Mouse (Mus musculus) hindbrain, embryonic 15.5 days (tissue): ENCODE data around the gene Icam5. TPM values are rescaled to one million over a fixed set of nuclear protein-coding genes. Genes with fewer than 3 reads are reported as not detected.
A peak's percentile ranks its signal among the peaks of the same experiment; 100 is the strongest.
"Not testable (repeated sequence)": the region's sequence is repeated elsewhere in the genome, so short reads cannot be mapped to it uniquely, and the experiment has no call there.

Experiments used
- ATAC-seq: fragments of 200-750 bp; cut with Nextera tagmentation; 2 replicates; pipeline ENCODE4 v1.8.0; 2017; ENCODE audit warnings: low read depth, moderate number of reproducible peaks, moderate TSS enrichment; ENCODE audit not compliant: low FRiP score
- H3K27ac ChIP-seq: fragments of 300-500 bp; sonication (generic); replicated peaks from 2 replicates; pipeline ENCODE4 v1.5.1; 2015; ENCODE audit warnings: mild to moderate bottlenecking, inconsistent platforms
- H3K27me3 ChIP-seq: fragments of 300-500 bp; sonication (generic); 2 replicates; pipeline ENCODE4 v1.6.1; 2015; ENCODE audit warnings: control low read depth, inconsistent platforms
- H3K36me3 ChIP-seq: fragments of 300-500 bp; sonication (generic); 2 replicates; pipeline ENCODE4 v1.6.1; 2015; ENCODE audit warnings: control low read depth, inconsistent platforms
- H3K4me1 ChIP-seq: fragments of 300-500 bp; sonication (generic); replicated peaks from 2 replicates; pipeline ENCODE4 v1.6.1; 2015; ENCODE audit warnings: control low read depth, inconsistent platforms
- H3K4me2 ChIP-seq: fragments of 300-500 bp; sonication (generic); 2 replicates; pipeline ENCODE4 v1.6.1; 2015; ENCODE audit warnings: moderate library complexity, mild to moderate bottlenecking, inconsistent platforms
- H3K4me3 ChIP-seq: fragments of 300-500 bp; sonication (generic); 2 replicates; pipeline ENCODE4 v1.5.1; 2015; ENCODE audit warnings: mild to moderate bottlenecking, inconsistent platforms
- H3K9ac ChIP-seq: fragments of 300-500 bp; sonication (generic); 2 replicates; pipeline ENCODE4 v1.6.1; 2015; ENCODE audit warnings: inconsistent platforms
- H3K9me3 ChIP-seq: fragments of 300-500 bp; sonication (generic); 2 replicates; pipeline ENCODE4 v1.6.1; 2016; ENCODE audit warnings: control low read depth, inconsistent platforms
- WGBS: fragments of 180-500 bp; shearing (Covaris S2); methylation state at CpG from one replicate; pipeline ENCODE4 v1.1.7; 2015; 5-methylcytosine and 5-hydroxymethylcytosine counted together
- polyA plus RNA-seq: library from polyadenylated mRNA; unstranded; fragments of >200 nt; fragmentation: Nextera tagmentation; extraction: Ambion mirVana; gene quantifications from 2 replicates; pipeline ENCODE4 v1.2.1, GENCODE M21; 2015

Gene Icam5
- polyA plus RNA-seq, result 1.7 and 2.6 TPM in 2 replicates

GRCm38 (mm10) chr9:21031896-21032351 is at the start of gene Icam5:
Gene Icam5, plus strand, starts transcription at chr9:21032073.
- WGBS, result under 1% methylated on average over 35 of the region's 35 CpGs
- H3K4me1 ChIP-seq, result peaks cover 71% of the 10 kb centered on the region
- no peaks in the 10 kb centered on the region for H3K9me3 ChIP-seq
- H3K9ac ChIP-seq, result peak within 1 kb of the TSS; percentile 32
- peak within 1 kb of the TSS; percentile 85 for H3K4me2 ChIP-seq
- H3K4me3 ChIP-seq, result peak within 1 kb of the TSS; percentile 47
- H3K27me3 ChIP-seq, result peaks cover 80% of the 10 kb centered on the region
- ATAC-seq, result peak; percentile 13; the same call in 1 of the 2 replicates
- H3K27ac ChIP-seq, result peak within 1 kb of the TSS; percentile 56
- no peaks in the 10 kb centered on the region for H3K36me3 ChIP-seq

DNA sequence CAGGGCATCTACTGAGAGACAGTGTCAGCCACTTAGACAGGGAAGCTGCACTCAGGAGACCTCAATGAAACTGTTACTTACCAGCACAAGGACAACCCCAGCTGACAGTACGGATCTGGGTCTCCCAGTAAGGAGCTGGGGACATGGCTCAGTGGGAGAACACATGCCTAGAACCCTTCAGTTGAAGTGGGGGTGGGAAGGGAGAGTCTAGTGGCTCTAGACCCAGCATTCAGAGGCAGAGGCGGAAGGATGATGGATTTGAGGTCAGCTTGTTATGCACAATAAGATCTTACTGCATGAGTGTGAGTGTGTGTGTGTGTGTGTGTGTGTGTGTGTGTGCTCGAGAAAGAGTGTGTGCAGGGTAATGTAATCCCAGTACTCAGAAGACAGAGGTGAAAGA is 49.7 kb upstream of the Icam5 start:
- 74% methylated on average over 3 of the region's 3 CpGs for WGBS
- Histone ChIP-seq H3K27me3 (no peaks in the 10 kb centered on the region), H3K4me3 (no peak overlapping the region), H3K36me3 (no peaks in the 10 kb centered on the region), H3K9ac (no peak overlapping the region), H3K27ac (no peak overlapping the region), H3K4me1 (no peaks in the 10 kb centered on the region), H3K4me2 (no peak overlapping the region), H3K9me3 (no peaks in the 10 kb centered on the region)
- ATAC-seq, result no peak

DNA sequence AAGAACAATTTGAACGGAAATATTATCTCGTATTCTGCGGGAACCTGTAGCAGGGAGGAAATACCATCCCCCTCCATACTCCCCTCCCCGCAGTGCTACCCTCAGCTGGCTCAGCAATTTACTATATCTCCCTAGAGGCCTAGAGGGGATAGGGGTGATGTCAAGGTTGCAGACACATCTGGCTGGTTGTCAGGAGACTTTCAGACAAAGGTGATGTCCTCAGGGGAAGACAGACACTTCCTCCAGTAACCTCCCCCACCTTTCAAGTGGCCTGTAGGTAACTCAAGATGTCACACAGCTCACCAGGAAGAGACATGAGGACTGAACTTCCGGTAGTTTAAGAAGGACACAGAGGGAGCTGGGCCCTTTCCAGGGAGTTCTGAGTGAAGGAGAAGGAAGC is 48.7 kb upstream of the Icam5 start:
- whole genome bisulfite sequencing, result 70% methylated on average over 5 of the region's 5 CpGs
- no peak overlapping the region for H3K27ac ChIP-seq

DNA sequence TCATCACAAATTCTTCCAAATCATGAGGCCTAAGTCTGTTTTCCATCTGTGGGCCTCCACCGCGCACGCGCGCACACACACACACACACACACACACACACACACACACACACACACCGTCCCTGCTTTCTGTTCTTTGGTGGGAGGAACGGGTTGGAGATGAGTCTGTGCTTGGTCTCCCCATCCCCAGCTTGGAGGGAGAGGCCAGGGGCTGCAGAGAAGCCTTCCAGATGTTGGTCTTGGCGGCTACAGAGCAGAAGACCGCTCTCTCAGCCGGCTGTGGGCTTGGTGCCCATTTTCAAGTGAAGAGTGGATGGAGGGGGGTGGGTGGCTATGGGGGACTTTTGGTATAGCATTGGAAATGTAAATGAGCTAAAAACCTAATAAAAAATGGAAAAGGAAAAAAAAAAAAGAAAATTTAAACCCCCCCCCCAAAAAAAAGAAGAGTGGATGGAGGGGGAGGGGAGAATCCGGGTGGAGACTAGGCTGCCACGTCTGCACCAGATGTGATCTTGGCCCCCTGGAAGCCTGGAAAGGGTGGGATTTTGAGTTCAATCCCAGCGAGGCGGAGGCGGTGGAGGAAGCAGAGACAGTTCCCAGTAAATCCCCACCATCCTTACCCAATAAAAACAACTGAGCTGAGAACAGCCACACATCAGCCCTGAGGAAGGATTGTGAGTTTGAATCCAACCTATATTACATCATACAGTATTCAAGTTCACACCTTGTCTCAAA is 44.8 kb upstream of the Icam5 start:
- ATAC-seq, result no peak
- no peaks in the 10 kb centered on the region for H3K9me3 ChIP-seq
- WGBS, result 61% methylated on average over 15 of the region's 15 CpGs

More for the DNA sequence above, 48.7 kb upstream of the Icam5 start:
- no peaks in the 10 kb centered on the region for H3K9me3 ChIP-seq
- no peaks in the 10 kb centered on the region for H3K4me1 ChIP-seq
- no peak overlapping the region for H3K4me2 ChIP-seq
- no peaks in the 10 kb centered on the region for H3K27me3 ChIP-seq
- H3K9ac ChIP-seq, result no peak overlapping the region
- ATAC-seq, result no peak
- no peaks in the 10 kb centered on the region for H3K36me3 ChIP-seq
- no peak overlapping the region for H3K4me3 ChIP-seq

DNA sequence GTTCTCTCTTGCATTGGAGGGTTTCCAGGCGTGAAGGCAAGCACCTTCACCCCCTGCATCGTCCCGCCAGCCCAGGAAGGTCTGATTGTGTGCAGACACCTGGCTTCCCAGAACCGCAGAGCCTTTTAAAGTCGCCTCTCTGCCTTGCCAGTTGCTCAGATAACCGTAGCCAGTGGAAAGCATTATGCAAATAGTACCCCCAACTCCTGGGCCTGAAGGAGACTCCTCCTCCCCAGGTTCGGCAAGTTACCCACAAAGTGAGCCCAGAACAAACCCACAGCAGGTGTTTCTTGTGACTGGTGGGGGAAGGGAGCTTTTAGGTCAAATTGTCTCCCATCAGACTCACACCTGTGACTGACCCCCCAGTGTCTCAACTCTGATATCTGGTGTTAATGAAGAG is 43.9 kb upstream of the Icam5 start:
- Histone ChIP-seq H3K27me3 (no peaks in the 10 kb centered on the region), H3K27ac (no peak overlapping the region), H3K36me3 (no peaks in the 10 kb centered on the region), H3K4me3 (no peak overlapping the region), H3K9ac (no peak overlapping the region), H3K4me2 (no peak overlapping the region), H3K9me3 (no peaks in the 10 kb centered on the region), H3K4me1 (peaks cover 3% of the 10 kb centered on the region; the same call in 1 of the 2 replicates)
- WGBS, result 24% methylated on average over 7 of the region's 7 CpGs
- no peak for ATAC-seq

More for the DNA sequence above, 44.8 kb upstream of the Icam5 start:
- Histone ChIP-seq H3K4me2 (no peak overlapping the region), H3K27me3 (no peaks in the 10 kb centered on the region), H3K27ac (no peak overlapping the region), H3K4me3 (no peak overlapping the region), H3K4me1 (peaks cover 3% of the 10 kb centered on the region; the same call in 1 of the 2 replicates), H3K36me3 (no peaks in the 10 kb centered on the region), H3K9ac (no peak overlapping the region)

DNA sequence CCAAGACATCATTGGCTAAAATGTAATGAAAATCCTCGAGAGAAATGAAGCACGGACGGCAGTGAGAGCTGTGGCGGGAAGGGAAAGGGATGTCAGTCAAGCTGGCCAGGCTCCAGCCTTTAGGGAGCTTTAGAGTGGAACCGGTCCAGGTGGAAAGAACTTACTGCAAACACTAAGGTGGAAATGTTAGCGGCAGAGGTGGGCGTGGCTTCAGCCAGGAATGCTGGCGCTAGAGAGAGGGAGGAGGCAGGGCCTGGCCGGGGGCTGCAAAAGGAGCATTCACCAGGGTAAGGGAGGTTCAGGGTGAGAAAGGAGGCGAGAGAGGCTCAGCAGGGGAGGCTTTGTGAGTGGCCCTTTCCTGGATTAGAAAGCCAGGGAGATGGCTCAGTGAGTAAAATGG is 41.0 kb upstream of the Icam5 start:
- H3K27ac ChIP-seq, result no peak overlapping the region
- H3K4me1 ChIP-seq, result peaks cover 3% of the 10 kb centered on the region; the same call in 1 of the 2 replicates
- H3K36me3 ChIP-seq, result no peaks in the 10 kb centered on the region
- H3K9ac ChIP-seq, result no peak overlapping the region
- no peak overlapping the region; the same call in 1 of the 2 replicates for H3K4me3 ChIP-seq
- WGBS, result 2% methylated on average over 10 of the region's 10 CpGs
- peak overlapping the region; percentile 35 for H3K4me2 ChIP-seq
- no peaks in the 10 kb centered on the region for H3K9me3 ChIP-seq
- ATAC-seq, result no peak
- H3K27me3 ChIP-seq, result no peaks in the 10 kb centered on the region

DNA sequence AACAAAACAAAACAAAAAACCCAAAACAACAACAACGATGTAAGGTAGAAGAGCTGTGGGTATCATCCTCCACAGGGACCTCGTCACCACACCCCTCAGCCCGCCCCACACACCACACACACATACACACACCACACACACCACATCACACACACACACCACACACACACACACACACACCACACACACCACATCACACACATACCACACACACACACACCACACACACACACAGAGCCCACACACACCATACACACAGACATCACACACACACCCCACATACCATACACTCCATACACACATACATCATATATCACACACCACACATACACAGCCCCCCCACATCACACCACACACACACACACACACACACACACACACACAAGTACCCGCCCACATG is 40.3 kb upstream of the Icam5 start:
- H3K4me1 ChIP-seq, result peaks cover 3% of the 10 kb centered on the region; the same call in 1 of the 2 replicates
- no peak overlapping the region for H3K9ac ChIP-seq
- WGBS, result 89% methylated on average over 4 of the region's 4 CpGs
- H3K36me3 ChIP-seq, result no peaks in the 10 kb centered on the region
- H3K27ac ChIP-seq, result no peak overlapping the region
- no peak overlapping the region for H3K4me2 ChIP-seq
- H3K27me3 ChIP-seq, result no peaks in the 10 kb centered on the region
- no peak for ATAC-seq
- H3K4me3 ChIP-seq, result no peak overlapping the region
- no peaks in the 10 kb centered on the region for H3K9me3 ChIP-seq

DNA sequence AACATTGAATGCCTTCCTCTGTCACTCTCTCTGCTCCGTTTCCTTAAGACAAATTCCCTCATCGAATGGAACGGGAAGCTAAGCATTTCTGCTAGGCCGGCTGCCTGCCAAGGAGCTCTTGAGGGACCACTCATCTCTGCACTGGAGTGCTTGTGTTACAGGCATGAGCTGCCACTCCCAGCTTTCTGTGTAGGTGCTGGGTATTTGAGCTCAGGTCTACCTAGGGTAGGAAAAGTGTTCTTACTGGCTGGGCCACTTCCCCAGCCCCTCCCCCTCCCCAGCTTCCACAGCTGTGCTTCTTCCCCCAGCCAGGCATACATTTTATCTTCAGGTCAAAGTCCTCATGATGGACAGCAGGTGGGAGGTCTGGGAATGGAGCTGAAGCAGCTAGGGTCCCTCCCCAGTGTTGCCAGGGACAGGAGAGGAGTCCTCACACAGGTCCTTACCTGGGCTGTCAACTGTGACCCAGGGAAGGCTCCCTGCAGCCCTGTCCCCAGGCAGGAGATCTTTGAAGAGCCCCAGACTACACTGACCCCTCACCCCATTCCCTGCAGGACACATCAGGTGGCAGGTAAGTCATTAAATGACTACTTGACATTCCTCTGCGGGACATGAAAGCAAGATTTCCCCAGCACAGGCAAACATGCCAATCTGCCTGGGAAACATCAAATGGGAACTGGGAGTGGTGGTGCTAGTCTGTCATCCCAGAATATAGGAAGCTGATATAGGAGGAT is 38.5 kb upstream of the Icam5 start:
- H3K27ac ChIP-seq, result no peak overlapping the region
- H3K4me3 ChIP-seq, result no peak overlapping the region
- H3K36me3 ChIP-seq, result no peaks in the 10 kb centered on the region
- no peak overlapping the region for H3K4me2 ChIP-seq
- H3K4me1 ChIP-seq, result peaks cover 3% of the 10 kb centered on the region; the same call in 1 of the 2 replicates
- H3K9ac ChIP-seq, result no peak overlapping the region
- no peaks in the 10 kb centered on the region for H3K27me3 ChIP-seq
- H3K9me3 ChIP-seq, result no peaks in the 10 kb centered on the region
- WGBS, result 60% methylated on average over 5 of the region's 5 CpGs
- no peak for ATAC-seq

DNA sequence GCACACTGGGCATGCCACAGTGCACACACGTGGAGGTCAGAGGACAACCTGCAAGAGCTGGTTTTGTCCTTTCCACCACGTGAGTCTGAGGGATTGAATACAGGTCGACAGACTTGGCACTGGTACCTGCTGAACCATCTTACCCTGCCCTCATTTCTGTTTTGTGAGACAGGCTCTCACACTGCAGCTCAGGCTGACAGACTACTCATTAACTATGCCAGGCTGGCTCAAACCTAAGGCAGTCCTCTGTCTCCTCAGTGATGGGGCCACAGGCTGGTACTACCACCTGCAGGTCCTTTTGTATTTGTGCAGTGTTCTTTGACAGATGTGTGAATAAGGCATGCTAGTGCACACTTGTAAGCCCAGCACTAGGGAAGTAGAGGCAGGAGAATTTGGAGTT is 36.8 kb upstream of the Icam5 start:
- no peak overlapping the region for H3K27ac ChIP-seq
- no peaks in the 10 kb centered on the region for H3K9me3 ChIP-seq
- H3K36me3 ChIP-seq, result no peaks in the 10 kb centered on the region
- no peak overlapping the region for H3K9ac ChIP-seq
- no peak for ATAC-seq
- peaks cover 3% of the 10 kb centered on the region; the same call in 1 of the 2 replicates for H3K4me1 ChIP-seq
- no peak overlapping the region for H3K4me3 ChIP-seq
- no peak overlapping the region for H3K4me2 ChIP-seq
- no peaks in the 10 kb centered on the region for H3K27me3 ChIP-seq
- WGBS, result 69% methylated on average over 3 of the region's 3 CpGs

DNA sequence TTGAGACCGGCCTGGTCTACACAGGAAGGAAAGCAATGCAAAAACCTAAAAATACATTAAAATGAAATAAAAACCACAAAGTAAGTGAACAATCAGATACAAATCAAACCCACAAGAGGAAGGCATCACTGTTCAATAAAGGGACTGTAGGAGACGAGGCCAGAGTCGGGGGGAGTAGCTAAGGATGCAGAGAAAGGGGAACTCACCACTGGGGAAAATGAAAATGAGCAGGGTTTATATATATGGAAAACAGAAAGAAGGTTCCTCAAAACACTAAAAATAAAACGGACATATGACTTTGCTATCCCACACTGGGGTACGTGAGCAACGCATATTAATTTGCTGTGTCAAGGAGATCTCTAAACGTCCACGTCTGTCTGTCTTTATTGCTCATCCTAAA is 34.8 kb upstream of the Icam5 start:
- Histone ChIP-seq H3K9me3 (no peaks in the 10 kb centered on the region), H3K4me1 (no peaks in the 10 kb centered on the region), H3K27ac (no peak overlapping the region), H3K4me2 (no peak overlapping the region), H3K36me3 (no peaks in the 10 kb centered on the region), H3K27me3 (no peaks in the 10 kb centered on the region), H3K9ac (no peak overlapping the region), H3K4me3 (no peak overlapping the region)
- ATAC-seq, result no peak
- WGBS, result 91% methylated on average over 8 of the region's 8 CpGs

DNA sequence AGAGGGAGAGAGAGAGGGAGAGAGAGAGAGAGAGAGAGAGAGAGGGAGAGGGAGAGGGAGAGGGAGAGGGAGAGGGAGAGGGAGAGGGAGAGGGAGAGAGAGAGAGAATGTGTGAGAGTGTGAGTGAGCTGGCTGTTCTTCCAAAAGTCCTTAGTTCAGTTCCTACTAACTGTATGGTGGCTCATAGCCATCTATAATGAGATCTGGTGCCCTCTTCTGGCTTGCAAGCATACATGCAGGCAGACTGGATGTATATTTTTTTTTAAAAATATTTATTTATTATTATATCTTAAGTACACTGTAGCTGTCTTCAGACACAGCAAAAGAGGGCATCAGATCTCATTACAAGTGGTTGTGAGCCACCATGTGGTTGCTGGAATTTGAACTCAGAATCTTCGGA is 33.5 kb upstream of the Icam5 start:
- H3K9me3 ChIP-seq, H3K27me3 ChIP-seq, H3K27ac ChIP-seq, H3K4me2 ChIP-seq, H3K36me3 ChIP-seq, H3K9ac ChIP-seq, H3K4me3 ChIP-seq, ATAC-seq, H3K4me1 ChIP-seq: not testable (repeated sequence)
- WGBS, result 85% methylated on average over 1 of the region's 1 CpGs

- peaks cover 14% of the 10 kb centered on the region for H3K4me1 ChIP-seq
- no peak overlapping the region for H3K9ac ChIP-seq
- H3K9me3 ChIP-seq, result no peaks in the 10 kb centered on the region
- peaks cover 9% of the 10 kb centered on the region for H3K36me3 ChIP-seq
- no peak overlapping the region for H3K4me3 ChIP-seq
- no peaks in the 10 kb centered on the region for H3K27me3 ChIP-seq
- H3K4me2 ChIP-seq, result no peak overlapping the region
- no peak for ATAC-seq
- no peak overlapping the region for H3K27ac ChIP-seq
Measured at GRCm38 (mm10) chr9:21000811-21001210, 31.1 kb upstream of the Icam5 start.
